Mouse (Mus musculus): ENCODE data around the gene Mknk2. TPM values are rescaled to one million over a fixed set of nuclear protein-coding genes. Genes with fewer than 3 reads are reported as not detected.

Gene Mknk2
- polyA plus RNA-seq, 1 experiment: 61.4 TPM

DNA sequence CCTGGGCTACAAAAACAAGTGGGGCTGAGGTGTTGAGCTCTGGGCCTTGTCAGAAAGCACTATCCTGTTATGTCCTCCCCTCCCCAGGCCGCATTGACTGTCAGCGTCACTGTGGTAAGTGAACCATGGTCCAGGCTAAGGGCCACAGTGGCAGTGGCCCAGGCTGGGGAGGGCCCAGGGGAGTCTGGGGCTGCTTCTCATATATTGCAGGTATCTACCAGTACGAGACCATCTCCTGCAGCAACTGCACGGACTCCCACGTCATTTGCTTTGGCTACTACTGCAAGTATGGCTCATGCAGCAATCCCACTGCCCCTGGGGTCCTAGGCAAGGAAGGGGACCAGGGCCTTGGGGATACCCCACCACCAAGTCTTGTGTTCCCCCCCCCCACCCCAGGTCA is 25.7 kb upstream of the Mknk2 start:
- Histone ChIP-seq H3K4me3 (ENCODE audit: insufficient read depth, poor library complexity, severe bottlenecking) (no peak overlapping the region), H3K27me3 (ENCODE audit: control insufficient read depth, insufficient read depth, insufficient read length) (no peaks in the 10 kb centered on the region), H3K36me3 (ENCODE audit: control insufficient read depth, insufficient read depth) (peaks cover 31% of the 10 kb centered on the region), H3K79me2 (ENCODE audit: control insufficient read depth, insufficient read depth) (peaks cover 22% of the 10 kb centered on the region), H3K79me3 (ENCODE audit: low read depth) (peaks cover 6% of the 10 kb centered on the region), H3ac (ENCODE audit: control insufficient read depth, insufficient read length, low read depth) (peak overlapping the region; percentile 12)
- TF ChIP-seq CTCF (IDR thresholded peaks at IDR 0.05; ENCODE audit: control insufficient read depth, insufficient read depth, insufficient read length): no peak

DNA sequence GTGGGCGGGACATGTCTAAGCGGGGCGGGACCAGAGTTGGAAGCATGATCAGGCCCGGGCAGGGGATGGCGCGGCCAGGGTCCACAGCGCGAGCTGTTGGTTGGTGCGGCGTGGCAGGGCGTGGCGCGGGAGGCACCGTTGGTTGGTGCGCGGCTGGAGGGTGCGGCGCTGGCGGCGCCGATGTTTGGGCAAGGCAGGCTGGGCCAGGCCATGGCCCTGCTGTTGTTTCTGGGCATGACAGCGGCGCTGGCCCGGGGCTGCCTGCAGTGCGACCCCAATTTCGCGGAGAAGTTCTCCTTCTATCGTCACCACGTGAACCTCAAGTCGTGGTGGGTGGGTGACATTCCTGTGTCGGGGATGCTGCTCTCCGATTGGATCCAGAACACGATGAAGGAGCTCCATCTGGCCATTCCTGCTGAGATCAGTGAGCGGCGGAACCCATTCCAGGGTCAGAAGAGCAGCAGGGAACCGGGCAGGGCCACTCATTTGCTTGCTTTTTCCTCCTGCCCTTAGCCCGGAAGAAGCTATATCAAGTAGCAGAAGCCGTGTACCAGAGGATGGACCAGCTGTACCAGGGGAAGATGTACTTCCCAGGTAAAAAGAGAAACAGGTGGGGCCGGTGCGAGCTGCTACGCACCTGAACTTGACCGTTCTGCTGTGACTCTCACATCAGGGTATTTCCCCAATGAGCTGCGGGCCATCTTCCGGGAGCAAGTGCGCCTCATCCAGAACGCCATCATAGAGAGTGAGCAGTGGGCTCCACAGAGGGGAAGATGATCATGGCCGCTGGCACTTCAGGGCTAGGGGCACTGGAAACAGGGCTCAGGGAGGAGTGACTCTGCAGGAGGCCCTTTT is 24.9 kb upstream of the Mknk2 start:
- Histone ChIP-seq H3K79me3 (ENCODE audit: low read depth) (peaks cover 6% of the 10 kb centered on the region), H3K27me3 (ENCODE audit: control insufficient read depth, insufficient read depth, insufficient read length) (no peaks in the 10 kb centered on the region), H3K36me3 (ENCODE audit: control insufficient read depth, insufficient read depth) (peaks cover 22% of the 10 kb centered on the region), H3ac (ENCODE audit: control insufficient read depth, insufficient read length, low read depth) (peak overlapping the region; percentile 48), H3K4me3 (ENCODE audit: insufficient read depth, poor library complexity, severe bottlenecking) (peak overlapping the region; percentile 35), H3K79me2 (ENCODE audit: control insufficient read depth, insufficient read depth) (peaks cover 31% of the 10 kb centered on the region)
- no peak for TF ChIP-seq CTCF (IDR thresholded peaks at IDR 0.05; ENCODE audit: control insufficient read depth, insufficient read depth, insufficient read length)
- peak; percentile 40 for TF ChIP-seq MAX (IDR thresholded peaks at IDR 0.05)

DNA sequence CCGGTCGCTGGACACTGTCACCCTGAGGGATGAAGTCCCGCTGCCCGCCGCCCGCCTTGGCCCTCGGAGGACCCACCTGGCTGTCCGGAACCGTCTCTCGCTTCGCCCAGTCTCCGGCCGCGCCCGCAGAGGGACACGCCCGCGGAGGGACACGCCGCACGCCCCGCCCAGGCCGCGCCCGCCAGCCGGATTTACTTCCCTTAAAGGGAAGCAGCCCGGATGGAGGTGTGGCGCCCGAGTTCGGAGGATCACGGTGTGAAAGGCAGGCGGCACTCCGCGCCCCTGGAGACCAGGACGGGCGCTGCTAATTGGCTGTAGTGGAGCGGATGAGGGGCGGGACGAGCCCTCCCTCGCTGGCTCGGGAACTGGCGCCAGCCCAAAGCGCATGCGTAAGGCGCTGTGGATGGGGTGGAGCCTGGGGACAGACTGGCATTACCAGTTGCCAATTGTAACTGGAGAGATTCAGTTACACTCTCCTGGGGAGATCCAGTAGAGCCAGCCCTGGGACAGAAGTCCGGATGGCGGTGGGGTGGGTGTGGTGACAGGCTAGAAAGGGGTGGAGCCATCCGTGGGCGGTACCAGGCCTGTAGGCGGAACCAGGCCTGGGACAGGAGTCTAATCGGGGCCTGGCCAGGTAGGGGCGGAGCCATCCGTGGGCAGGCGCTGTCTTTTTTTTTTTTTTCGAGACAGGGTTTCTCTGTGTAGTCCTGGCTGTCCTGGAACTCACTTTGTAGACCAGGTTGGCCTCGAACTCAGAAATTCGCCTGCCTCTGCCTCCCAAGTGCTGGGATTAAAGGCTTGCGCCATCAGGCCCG is 24.0 kb upstream of the Mknk2 start, which contains the start of the genes Mob3a and Izumo4:
Gene Mob3a (minus strand): TSS at position 257 of the 815 bp plus-strand sequence.
Gene Izumo4 (plus strand): TSS at position 464 of the 815 bp plus-strand sequence.
- TF ChIP-seq MAX (IDR thresholded peaks at IDR 0.05) (peak; percentile 52), FOSL1 (IDR thresholded peaks at IDR 0.05; ENCODE audit: insufficient read depth, low read length, poor library complexity, severe bottlenecking) (no peak), CTCF (IDR thresholded peaks at IDR 0.05; ENCODE audit: control insufficient read depth, insufficient read depth, insufficient read length) (no peak), USF1 (IDR thresholded peaks at IDR 0.05; ENCODE audit: low read depth) (no peak)
- peak within 1 kb of the TSS; percentile 44 for H3K4me3 ChIP-seq (ENCODE audit: insufficient read depth, poor library complexity, severe bottlenecking)
- H3K79me2 ChIP-seq (ENCODE audit: control insufficient read depth, insufficient read depth): peaks cover 31% of the 10 kb centered on the region
- no peaks in the 10 kb centered on the region for H3K27me3 ChIP-seq (ENCODE audit: control insufficient read depth, insufficient read depth, insufficient read length)
- H3K36me3 ChIP-seq (ENCODE audit: control insufficient read depth, insufficient read depth): peaks cover 15% of the 10 kb centered on the region
- peaks cover 6% of the 10 kb centered on the region for H3K79me3 ChIP-seq (ENCODE audit: low read depth)
- peak within 1 kb of the TSS; percentile 80 for H3ac ChIP-seq (ENCODE audit: control insufficient read depth, insufficient read length, low read depth)

DNA sequence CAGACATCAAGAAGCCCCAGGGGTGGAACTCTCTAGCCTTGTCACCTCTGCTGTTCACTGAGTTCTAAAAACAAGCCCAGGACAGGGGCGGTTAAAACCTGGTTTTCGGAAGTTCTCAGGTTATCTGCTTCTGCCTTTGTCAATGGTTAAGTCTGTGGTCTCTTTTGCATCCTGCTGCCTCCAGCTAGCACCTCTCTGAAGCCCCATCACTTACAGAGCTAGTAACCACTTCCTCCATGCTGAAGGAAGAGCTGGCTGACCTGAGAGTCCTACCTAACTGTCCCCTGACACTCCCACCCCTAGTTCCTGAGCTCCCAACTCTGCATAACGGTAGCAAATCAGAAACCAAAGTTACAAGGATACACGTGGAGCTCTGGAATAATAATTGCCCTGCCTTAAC is 22.8 kb upstream of the Mknk2 start:
- Histone ChIP-seq H3K4me3 (ENCODE audit: insufficient read depth, poor library complexity, severe bottlenecking) (peak overlapping the region; percentile 44), H3K79me3 (ENCODE audit: low read depth) (peaks cover 6% of the 10 kb centered on the region), H3ac (ENCODE audit: control insufficient read depth, insufficient read length, low read depth) (peak overlapping the region; percentile 38), H3K36me3 (ENCODE audit: control insufficient read depth, insufficient read depth) (peaks cover 17% of the 10 kb centered on the region), H3K79me2 (ENCODE audit: control insufficient read depth, insufficient read depth) (peaks cover 31% of the 10 kb centered on the region), H3K27me3 (ENCODE audit: control insufficient read depth, insufficient read depth, insufficient read length) (no peaks in the 10 kb centered on the region)
- TF ChIP-seq MAX (IDR thresholded peaks at IDR 0.05) (no peak), FOSL1 (IDR thresholded peaks at IDR 0.05; ENCODE audit: insufficient read depth, low read length, poor library complexity, severe bottlenecking) (no peak), CEBPB (IDR thresholded peaks at IDR 0.05; ENCODE audit: low read depth) (no peak), CTCF (IDR thresholded peaks at IDR 0.05; ENCODE audit: control insufficient read depth, insufficient read depth, insufficient read length) (no peak), MYOD1 (IDR thresholded peaks at IDR 0.05; ENCODE audit: control insufficient read depth, insufficient read length, low read depth) (no peak)

- Histone ChIP-seq H3K4me3 (ENCODE audit: insufficient read depth, poor library complexity, severe bottlenecking) (no peak overlapping the region), H3K27me3 (ENCODE audit: control insufficient read depth, insufficient read depth, insufficient read length) (no peaks in the 10 kb centered on the region), H3K79me3 (ENCODE audit: low read depth) (peaks cover 6% of the 10 kb centered on the region), H3ac (ENCODE audit: control insufficient read depth, insufficient read length, low read depth) (no peak overlapping the region), H3K79me2 (ENCODE audit: control insufficient read depth, insufficient read depth) (peaks cover 31% of the 10 kb centered on the region), H3K36me3 (ENCODE audit: control insufficient read depth, insufficient read depth) (peaks cover 17% of the 10 kb centered on the region)
- TF ChIP-seq USF1 (IDR thresholded peaks at IDR 0.05; ENCODE audit: low read depth) (no peak), MYOD1 (IDR thresholded peaks at IDR 0.05; ENCODE audit: control insufficient read depth, insufficient read length, low read depth) (no peak), MAX (IDR thresholded peaks at IDR 0.05) (no peak), CEBPB (IDR thresholded peaks at IDR 0.05; ENCODE audit: low read depth) (no peak), MYOG (IDR thresholded peaks at IDR 0.05; ENCODE audit: control insufficient read depth, extremely low read depth, insufficient read length) (no peak), FOSL1 (IDR thresholded peaks at IDR 0.05; ENCODE audit: insufficient read depth, low read length, poor library complexity, severe bottlenecking) (no peak), CTCF (IDR thresholded peaks at IDR 0.05; ENCODE audit: control insufficient read depth, insufficient read depth, insufficient read length) (no peak)
These were observed 22.2 kb upstream of the Mknk2 start for GRCm38 (mm10) chr10:80700038-80700504.

GRCm38 (mm10) chr10:80698605-80699004 is 20.7 kb upstream of the Mknk2 start:
- TF ChIP-seq CTCF (IDR thresholded peaks at IDR 0.05; ENCODE audit: control insufficient read depth, insufficient read depth, insufficient read length) (no peak), MYOD1 (IDR thresholded peaks at IDR 0.05; ENCODE audit: control insufficient read depth, insufficient read length, low read depth) (no peak), MAX (IDR thresholded peaks at IDR 0.05) (no peak), FOSL1 (IDR thresholded peaks at IDR 0.05; ENCODE audit: insufficient read depth, low read length, poor library complexity, severe bottlenecking) (no peak), MYOG (IDR thresholded peaks at IDR 0.05; ENCODE audit: control insufficient read depth, extremely low read depth, insufficient read length) (no peak)
- no peaks in the 10 kb centered on the region for H3K27me3 ChIP-seq (ENCODE audit: control insufficient read depth, insufficient read depth, insufficient read length)
- H3K4me3 ChIP-seq (ENCODE audit: insufficient read depth, poor library complexity, severe bottlenecking): no peak overlapping the region
- peaks cover 6% of the 10 kb centered on the region for H3K79me3 ChIP-seq (ENCODE audit: low read depth)
- peaks cover 17% of the 10 kb centered on the region for H3K36me3 ChIP-seq (ENCODE audit: control insufficient read depth, insufficient read depth)
- H3ac ChIP-seq (ENCODE audit: control insufficient read depth, insufficient read length, low read depth): no peak overlapping the region
- H3K79me2 ChIP-seq (ENCODE audit: control insufficient read depth, insufficient read depth): peaks cover 31% of the 10 kb centered on the region
